Mouse (Mus musculus): Measurements from ENCODE around the gene Dnajc16.
"Not testable (repeated sequence)": the region's sequence is repeated elsewhere in the genome, so short reads cannot be mapped to it uniquely, and the experiment has no call there.

Dnajc16 gene

DNA sequence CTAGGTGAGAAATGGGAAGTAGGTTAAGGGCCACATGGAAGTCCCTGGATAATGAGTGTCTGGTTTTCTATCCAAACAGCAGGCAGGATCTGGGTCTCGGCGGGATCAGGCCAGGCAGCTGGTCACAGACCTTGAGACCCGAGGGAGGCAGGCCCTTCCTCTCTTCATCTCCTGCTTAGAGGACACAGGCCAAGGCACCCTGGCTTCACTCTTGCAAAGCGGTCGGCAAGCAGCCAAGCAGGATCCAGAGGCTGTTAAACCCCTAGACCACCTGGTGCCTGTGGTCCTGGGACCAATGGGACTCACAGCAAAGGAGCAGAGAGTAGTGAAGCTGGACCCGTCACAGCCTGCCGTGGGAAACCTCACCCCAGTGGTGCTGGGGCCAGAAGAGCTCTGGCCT, 5.6 kb upstream of the Dnajc16 start:
- DNase-seq, result peak; percentile 24 to 62

GRCm38 (mm10) chr4:141794152-141794535, 3.4 kb upstream of the Dnajc16 start:
- no peak for DNase-seq

GRCm38 (mm10) chr4:141793282-141794151, 2.8 kb upstream of the Dnajc16 start, which contains the start of gene Casp9:
Gene Casp9, plus strand, starts transcription at chr4:141793612.
- DNase-seq, result peak; percentile 98 to 99

GRCm38 (mm10) chr4:141792554-141793281, 2.0 kb upstream of the Dnajc16 start:
- DNase-seq, result no peak

- DNase-seq, result no peak
Measured at GRCm38 (mm10) chr4:141791951-141792350, 1.2 kb upstream of the Dnajc16 start.

GRCm38 (mm10) chr4:141791486-141791885, 755 bp upstream of the Dnajc16 start:
- DNase-seq, result peak in 1 of 2 experiments; percentile 25

GRCm38 (mm10) chr4:141789564-141790218, 1.0 kb downstream of the Dnajc16 start:
- DNase-seq, result no peak

DNA sequence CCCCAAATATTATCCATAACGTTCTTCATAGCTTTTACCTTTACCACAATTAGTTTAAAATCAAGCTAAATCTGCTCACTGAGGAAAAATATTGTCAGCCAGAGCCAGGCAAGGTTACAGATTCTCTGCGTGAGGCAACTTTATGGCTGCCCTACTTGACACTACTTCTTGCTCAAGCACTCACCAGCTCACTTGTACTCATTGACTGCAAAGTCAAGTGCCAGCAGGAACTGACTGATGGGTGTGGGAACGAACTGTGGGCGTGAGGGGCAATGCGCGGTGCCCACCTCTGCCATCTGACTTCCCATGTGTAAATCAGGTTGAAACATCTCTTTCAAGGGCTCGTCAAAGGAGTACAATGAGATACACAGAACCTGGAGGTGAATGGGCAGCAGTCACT, 3.3 kb downstream of the Dnajc16 start:
- peak in 1 of 2 experiments; percentile 38 for DNase-seq

- peak; percentile 84 to 86 for DNase-seq
Measured at GRCm38 (mm10) chr4:141787046-141787445, 3.7 kb downstream of the Dnajc16 start.

DNA sequence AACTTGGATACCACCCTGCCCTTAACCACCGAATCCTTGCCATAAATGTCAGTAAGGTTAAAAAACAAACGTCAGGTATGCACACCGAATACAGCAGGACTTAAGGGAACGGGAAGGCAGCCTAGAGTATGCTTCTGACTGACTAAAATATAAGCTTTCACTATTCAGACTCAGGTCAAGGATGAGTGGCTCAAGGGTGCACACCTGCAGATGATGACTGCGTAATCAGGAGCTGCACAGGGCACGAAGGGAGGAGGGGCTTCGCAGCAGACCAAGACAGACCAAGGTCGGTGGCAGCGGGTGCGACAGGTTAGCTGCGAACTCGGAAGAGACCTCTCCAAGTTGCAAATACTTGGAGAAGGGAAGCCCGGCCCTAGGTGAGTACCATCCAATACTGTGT, 4.6 kb downstream of the Dnajc16 start:
- DNase-seq, result peak in 1 of 2 experiments; percentile 37

- peak in 1 of 2 experiments; percentile 24 for DNase-seq
Measured at GRCm38 (mm10) chr4:141784835-141785234, 5.9 kb downstream of the Dnajc16 start.

- peak in 1 of 2 experiments; percentile 28 for DNase-seq
Measured at GRCm38 (mm10) chr4:141781201-141781985, 9.3 kb downstream of the Dnajc16 start.

GRCm38 (mm10) chr4:141779828-141780227, 10.9 kb downstream of the Dnajc16 start:
- DNase-seq, result peak in 1 of 2 experiments; percentile 29

DNA sequence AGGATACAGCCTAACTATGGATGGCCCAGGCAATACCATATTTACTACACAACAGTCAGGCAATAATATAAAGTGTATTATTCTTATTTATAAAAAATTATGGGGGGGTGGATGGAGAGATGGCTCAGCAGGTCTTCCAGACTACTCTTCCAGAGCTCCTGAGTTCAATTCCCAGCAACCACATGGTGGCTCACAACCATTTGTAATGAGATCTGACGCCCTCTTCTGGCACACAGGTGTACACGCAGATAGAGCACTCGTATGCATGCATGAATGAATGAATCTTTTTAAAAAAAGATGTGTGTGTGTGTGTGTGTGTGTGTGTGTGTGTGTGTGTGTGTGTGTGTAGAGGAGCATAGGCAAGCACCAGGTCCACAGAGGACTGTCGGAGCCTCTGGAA, 17.7 kb downstream of the Dnajc16 start:
- DNase-seq, result not testable (repeated sequence)

GRCm38 (mm10) chr4:141771823-141772222, 18.9 kb downstream of the Dnajc16 start:
- DNase-seq, result no peak

GRCm38 (mm10) chr4:141769501-141770160, 21.1 kb downstream of the Dnajc16 start:
- no peak for DNase-seq

GRCm38 (mm10) chr4:141767353-141768036, 23.2 kb downstream of the Dnajc16 start:
- peak in 1 of 2 experiments; percentile 54 for DNase-seq

DNA sequence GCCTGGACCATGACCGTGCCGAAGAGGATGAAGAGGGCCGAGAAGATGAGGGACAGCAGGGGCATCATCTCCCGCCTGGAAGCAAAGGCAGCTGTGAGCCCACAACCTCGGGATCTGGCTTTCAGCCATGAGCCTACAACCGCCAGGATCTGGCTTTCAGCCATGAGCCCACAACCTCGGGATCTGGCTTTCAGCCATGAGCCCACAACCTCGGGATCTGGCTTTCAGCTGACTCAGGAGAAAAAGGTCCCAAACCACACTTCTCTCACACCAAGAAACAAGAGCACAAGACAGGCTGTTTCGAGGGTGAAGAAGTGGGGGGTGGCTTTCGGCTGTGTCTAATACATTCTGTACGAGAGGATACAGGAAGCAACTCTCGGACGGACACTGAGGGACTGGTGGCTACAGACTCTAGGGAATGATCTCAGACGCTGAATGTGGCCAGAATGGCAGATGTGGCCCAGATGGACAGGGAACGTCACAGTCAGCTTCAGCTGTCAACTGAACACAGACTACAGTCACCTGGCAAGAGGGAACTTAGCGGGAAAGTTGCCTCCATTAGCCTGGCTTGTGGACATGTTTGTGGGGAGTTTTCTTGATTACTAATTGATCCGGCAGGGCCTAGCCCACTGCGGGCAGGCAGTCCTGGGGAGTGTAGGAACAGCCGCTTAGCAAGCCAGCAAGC, 23.9 kb downstream of the Dnajc16 start:
- DNase-seq, result peak; percentile 58 to 59

- DNase-seq, result no peak
Measured at GRCm38 (mm10) chr4:141766316-141766667, 24.4 kb downstream of the Dnajc16 start.

DNA sequence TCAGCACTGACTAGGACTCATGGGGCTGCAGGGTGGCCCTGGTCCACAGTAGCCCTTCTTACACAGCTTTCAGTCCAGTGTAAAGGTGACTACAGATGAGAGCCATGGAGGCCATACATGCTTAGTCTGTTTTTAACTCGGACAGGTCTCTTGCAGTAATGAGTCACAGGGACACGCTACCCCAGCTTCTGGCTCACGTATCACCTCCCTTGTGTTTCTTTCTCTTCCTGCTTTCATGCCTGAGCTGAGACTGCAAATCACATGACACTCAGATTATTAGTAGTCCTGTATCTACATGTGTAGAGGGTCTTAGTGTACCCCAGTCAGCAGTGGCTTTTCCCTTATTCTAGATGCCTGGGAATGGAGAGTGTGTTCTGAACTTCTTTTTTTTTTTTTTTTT, 25.7 kb downstream of the Dnajc16 start:
- no peak for DNase-seq

DNA sequence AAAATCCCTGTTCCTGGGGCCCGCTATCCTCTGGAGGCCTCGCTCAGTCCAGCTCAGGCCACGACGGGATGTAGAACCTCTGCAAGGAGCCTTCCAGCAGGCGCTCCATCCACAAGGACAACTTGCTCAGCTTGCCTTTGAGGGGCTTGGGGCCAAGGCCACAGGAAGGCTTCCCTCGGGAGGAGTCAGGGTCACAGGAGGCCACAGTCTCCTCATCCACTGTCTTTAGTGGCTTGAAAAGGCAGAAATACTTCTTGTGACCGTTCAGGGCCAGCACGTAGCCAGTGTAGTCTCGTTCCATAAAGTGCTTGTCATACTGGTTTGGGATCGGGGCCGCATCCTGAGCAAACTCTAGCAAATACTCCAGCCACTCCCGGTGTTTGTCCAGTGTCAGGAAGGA, 27.3 kb downstream of the Dnajc16 start:
- no peak for DNase-seq

All from kidney, postnatal 25 days (tissue).